Mouse (Mus musculus) lung, postnatal 25 days (tissue): ENCODE results near the gene Pik3r4.
A peak's percentile ranks its signal among the peaks of the same experiment; 100 is the strongest.

Source experiments
- DNase-seq: peaks from one replicate; pipeline ENCODE4 v3.0.0; 2022; ENCODE audit warnings: low spot score

Gene Pik3r4

DNA sequence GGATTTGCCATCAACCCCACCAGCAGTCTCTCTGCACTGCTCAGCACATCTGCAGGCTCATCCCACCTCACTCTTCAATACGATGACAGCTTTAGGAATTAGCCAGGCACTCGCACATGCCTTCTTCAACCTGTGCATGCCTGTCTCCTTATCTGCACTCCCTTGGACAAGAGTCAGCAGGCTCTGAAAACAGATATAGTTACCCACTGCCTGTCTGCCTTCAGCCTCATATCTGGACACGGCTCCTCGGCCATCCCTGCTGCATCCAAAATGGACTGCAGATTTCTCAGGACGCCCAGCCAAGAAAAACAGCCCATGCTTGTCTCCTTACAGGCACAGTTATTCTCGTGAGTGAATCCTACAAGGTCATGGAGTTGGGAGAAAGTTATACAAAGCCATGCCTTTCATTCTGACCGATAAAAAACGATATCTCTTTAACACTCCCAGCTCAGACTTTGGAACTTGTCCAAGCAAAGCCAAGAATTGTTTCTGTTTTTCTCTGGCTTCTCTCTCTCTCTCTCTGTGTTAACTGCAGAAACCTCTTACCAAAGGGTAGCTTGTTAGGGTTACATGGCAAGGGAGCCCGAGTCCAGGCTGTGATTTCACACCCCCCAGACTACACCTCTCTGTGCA, 55.1 kb downstream of the Pik3r4 start:
- DNase-seq = peak; percentile 26

DNA sequence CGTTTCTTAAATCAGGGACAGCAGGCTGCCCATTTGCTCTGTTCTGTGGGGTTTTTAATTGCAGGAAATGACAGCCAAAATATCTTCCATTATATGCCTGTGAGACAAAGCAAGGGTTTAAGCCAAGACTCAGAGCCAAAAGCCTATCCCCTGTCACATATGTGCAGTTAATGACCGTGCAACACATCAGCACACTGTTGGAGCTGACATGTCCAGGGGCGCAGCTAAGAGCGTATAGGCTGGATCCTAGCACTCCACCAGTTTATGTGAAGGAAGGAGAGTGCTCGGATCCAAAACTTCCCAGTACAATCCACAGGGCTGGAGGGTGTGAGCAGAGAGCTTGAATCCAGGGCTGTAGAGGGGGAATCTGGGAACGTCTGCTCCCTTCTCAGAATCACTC, 57.9 kb downstream of the Pik3r4 start:
- DNase-seq = no peak

DNA sequence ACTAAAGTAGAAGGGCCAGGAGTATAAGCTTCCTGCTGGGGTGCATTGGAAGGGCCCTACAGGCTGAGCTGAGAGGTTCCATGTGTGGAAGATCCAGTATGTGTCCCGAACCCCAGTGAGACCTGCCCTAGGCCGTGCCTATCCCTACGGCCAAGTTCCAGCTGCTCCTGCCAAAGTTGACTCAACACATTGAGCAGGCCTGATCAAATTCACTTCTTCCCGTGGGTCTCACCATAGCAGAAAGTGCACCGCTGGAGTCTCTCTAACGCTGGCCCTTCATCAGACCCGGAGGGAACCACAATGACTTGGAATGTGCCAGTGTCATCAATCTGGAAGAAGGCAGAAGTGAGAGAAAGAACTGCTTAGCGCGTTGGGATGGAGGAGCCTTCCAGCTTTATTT, 59.2 kb downstream of the Pik3r4 start:
- no peak for DNase-seq

DNA sequence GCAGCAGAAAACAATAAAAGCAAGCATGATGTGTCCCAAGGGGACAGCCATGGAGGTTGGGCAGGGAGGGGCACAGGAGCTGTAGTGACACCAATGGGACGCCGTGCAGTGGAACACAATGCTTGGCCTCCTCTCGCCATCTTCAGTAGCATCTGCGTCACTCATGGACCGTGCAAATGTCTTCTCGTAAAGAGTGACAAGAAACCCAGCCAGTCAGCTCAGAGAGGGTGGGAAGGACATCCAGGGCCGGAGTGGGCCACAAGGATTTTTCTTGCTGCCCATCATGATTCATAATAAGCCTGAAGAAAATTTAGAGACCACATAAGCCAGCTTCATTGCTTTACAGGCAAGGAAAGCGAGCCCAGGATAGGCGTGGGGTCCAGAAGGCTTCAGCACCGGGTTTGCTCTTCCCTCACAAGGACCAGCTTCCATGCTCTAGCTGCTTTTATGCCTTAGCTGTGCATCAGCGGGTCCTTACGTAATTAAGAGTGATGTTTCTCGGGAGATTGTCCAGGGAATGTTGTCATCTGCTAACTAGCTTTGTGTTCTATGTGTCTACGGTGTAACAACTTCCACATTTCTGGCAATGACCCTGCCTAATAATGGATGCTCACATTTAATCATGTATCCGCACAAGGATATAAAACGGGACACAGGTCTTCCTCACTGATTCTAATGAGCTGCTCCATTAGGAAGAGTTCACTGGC, 61.6 kb downstream of the Pik3r4 start:
- no peak for DNase-seq

DNA sequence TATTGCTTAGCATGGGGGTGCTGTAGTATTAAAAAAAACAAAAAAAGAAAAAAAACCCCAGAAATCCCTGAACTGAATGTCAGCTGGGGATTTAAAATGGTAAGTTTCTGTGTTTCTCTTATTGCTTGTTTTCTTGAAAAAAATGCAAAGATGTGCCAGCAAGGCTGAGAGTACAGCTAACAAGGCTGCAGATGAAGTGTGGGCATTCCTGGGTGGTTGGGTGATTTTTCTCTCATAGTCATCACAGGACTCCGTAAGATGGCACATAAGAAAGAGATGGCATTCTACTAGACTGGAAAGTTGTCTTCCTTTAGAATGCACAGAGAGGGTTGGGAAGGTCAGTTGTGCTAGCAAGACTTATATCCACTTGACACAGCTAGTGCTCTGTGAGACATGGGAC, 62.2 kb downstream of the Pik3r4 start:
- no peak for DNase-seq

DNA sequence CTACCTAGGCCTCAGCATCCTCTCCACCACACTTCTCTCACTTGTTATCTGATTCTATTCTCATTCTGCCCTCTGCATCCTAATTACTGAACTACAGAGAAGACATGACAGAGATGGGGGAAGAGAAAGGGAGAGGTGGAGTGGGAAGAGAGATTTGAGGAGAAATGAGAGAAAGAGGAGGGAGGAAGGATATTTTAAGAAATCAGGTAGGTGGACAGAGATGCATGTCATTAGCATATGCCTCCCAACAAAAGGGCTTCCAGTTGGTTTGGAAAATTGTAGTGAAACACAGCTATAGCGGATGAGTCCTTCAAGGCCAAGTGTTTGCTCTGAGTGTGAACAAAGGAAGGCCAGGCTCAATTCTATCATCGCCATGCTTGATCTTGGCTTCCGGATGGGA, 69.3 kb downstream of the Pik3r4 start:
- DNase-seq = no peak

DNA sequence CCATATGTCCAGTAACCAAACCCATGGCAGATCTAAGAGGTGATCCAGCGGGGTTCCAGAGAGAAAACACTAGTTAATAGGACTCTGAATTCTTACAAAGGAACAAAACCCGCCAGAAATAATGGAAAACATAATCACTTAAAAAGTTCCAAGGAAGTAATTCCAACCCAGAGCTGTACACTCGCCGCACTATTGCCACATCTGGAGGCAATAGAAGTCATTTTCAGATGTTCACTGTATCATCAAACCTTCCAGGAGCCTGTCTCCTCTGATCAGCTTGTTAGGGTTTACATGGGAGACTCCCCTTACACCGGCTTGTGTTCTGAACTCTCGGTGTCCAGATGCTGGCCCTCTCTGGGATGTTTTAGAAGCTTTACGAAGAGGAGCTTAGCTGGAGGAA, 76.6 kb downstream of the Pik3r4 start:
- no peak for DNase-seq

DNA sequence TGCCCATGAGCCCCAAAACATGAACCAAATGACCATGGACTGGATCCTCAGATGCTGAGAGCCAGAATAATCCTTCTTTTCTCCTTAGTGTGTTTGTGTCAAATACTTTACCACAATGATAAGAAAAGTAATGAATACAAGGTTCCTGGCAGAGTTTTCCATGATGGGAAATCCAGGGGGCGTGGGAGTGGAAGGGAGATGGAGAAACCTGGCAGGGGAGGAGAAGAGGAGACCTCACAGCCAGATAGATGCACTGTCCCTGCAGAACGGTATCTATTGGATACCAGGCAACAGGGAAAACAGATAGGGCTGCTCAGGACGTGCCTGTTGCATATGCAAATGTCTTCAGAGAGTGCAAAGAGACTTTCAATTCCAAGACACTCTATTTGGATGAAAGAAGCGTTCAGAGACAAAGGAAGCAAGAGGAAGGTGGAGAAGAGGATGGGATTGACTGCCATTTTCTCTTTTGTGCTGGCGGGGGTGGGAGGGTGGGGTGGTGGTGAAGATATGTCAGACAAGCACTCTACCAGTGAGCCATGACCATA, 77.1 kb downstream of the Pik3r4 start:
- DNase-seq = no peak

DNA sequence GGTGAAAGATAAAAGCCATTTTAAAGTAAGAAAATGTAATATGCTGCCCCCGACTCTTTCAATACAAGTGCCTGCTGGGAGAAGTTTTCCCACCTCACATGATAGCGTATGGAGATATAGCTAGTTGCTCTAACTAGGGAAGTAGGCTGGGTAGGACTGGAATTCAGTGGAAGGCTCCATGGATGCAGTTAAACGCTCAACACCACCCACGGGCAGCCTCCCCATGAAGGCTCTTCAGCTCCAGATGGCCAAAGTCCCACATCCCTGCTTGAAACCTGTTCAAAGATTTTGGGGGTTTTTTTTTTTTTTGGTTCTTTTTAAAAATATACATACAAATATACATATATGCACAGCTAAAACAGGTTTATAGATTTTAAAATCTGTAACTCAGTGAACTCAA, 77.7 kb downstream of the Pik3r4 start:
- no peak for DNase-seq

DNA sequence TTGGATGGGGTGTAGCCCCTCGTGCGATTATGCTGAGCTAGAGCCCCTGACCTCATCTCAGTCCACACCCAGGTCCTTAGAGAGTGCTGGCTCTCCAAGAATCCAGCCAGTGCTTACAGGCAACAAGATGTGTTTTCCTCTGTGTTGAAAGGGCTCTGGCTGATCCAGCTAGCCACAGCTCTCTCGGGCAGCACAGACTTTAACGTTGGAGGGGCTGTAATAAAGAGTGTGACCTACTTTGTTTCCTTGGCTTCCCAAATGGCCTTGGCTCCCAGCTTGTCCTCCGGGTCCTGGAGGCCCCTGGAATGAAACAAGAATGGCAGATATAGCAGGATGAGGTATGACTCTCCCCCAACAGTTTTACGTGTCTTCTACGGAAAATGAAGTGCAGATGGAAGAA, 89.2 kb downstream of the Pik3r4 start:
- DNase-seq = no peak

DNA sequence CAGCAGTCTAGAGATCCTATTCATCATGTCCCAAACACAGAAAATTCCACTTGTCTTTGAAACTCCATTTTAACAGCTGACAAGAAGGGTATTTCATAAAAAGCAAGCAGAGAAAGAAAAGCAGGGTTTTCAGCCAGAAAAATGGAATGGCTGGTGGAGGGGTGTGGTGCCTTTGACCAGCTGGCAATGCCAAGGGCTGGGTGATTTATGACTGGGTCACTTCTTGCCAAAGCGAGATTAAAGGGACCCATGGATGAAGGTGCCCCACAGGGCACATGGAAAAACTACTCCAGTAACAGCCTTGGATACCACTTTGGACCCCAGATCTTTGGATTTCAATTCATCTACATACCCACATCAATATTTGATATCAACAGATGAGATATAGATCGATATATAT, 91.9 kb downstream of the Pik3r4 start:
- no peak for DNase-seq

DNA sequence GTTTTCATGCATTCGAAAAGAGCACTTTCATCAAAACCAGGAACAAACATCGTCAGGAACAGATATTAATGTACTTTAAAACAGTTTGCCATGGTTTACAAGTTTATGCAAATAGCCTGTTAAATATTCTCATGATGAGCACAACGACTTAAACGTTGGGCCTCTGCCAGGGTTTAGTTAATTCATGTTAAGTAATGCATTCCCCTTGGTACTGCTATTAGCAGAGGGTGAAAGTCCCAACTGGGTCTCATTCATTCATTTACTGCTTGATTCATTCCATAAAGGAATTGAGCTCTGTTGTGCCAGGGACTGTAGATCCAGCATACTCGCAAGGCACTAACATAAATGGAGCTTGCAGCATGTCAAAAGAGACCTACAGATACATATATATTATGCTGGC, 92.4 kb downstream of the Pik3r4 start:
- DNase-seq = no peak
